Mouse (Mus musculus): ENCODE measurements around the gene Adgb.

Adgb gene

DNA sequence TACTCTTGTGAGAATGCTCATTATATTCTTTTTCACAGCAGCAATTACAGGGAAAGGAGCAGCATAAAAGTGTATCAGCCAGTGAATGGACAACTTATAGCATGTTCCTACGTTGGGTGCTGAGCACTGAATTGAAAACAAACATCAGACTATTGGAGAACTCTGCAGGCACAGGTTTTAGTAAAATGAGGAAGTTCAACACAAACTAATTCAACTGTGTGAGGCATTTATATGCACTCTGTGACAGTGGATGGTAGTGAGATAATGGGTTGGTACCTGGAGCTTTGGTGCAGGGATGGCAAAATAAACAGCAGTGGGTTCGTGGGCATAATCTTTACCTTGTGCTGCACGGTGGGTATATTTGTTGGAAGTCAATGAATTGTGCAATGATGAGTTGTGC is 121.6 kb downstream of the Adgb start:
- DNase-seq (ENCODE audit: low spot score in 2 of 2): no peak

GRCm38 (mm10) chr10:10343930-10344329 is 128.2 kb downstream of the Adgb start:
- DNase-seq (ENCODE audit: low spot score in 2 of 2): no peak

- peak in 1 of 2 experiments; percentile 9 for DNase-seq (ENCODE audit: low spot score in 2 of 2)
Observed at GRCm38 (mm10) chr10:10325560-10325959, 146.6 kb downstream of the Adgb start.

- DNase-seq (ENCODE audit: low spot score in 2 of 2): no peak
Observed at GRCm38 (mm10) chr10:10322961-10323360, 149.2 kb downstream of the Adgb start.

- DNase-seq (ENCODE audit: low spot score in 2 of 2): peak; percentile 23 to 62
Observed at GRCm38 (mm10) chr10:10321119-10321781, 150.9 kb downstream of the Adgb start.

DNA sequence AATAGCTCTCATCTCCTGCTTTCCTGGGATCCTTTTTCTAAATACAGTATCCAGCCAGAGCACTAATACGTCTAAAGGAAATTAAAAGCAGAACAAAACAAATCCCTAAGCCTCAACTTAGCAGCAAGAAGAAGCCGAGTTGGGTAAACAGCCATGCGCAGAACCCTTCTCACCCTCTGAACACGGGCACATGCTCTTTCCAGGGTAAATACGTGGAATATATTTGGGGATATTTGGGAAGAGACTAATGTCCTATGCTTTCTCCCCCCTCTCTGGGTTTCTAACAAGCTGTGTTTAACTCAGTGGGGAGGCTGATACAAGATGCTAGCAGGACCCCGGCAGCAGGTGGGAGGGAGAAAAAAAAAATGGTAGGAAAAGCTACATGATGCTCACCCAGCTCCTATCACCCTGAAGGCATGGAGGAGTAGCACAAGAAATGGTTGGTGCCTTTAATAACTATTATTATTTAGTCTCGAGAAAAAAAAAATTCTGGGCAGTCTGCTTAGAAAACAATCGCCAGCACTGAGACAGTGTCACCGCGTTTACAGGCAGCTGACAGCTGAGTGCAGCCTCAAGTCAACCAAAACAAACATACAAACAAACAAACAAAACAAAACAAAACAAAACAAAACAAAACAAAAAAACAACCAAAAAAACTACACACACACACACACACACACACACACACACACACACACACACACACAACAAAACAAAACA is 151.6 kb downstream of the Adgb start:
- no peak for DNase-seq (ENCODE audit: low spot score in 2 of 2)

GRCm38 (mm10) chr10:10318086-10318485 is 154.0 kb downstream of the Adgb start:
- DNase-seq (ENCODE audit: low spot score in 2 of 2): no peak

- no peak for DNase-seq (ENCODE audit: low spot score in 2 of 2)
Observed at GRCm38 (mm10) chr10:10315631-10316030, 156.5 kb downstream of the Adgb start.

- DNase-seq (ENCODE audit: low spot score in 2 of 2): no peak
Observed at GRCm38 (mm10) chr10:10314521-10314920, 157.6 kb downstream of the Adgb start.

- no peak for DNase-seq (ENCODE audit: low spot score in 2 of 2)
Observed at GRCm38 (mm10) chr10:10309877-10310426, 162.2 kb downstream of the Adgb start.

DNA sequence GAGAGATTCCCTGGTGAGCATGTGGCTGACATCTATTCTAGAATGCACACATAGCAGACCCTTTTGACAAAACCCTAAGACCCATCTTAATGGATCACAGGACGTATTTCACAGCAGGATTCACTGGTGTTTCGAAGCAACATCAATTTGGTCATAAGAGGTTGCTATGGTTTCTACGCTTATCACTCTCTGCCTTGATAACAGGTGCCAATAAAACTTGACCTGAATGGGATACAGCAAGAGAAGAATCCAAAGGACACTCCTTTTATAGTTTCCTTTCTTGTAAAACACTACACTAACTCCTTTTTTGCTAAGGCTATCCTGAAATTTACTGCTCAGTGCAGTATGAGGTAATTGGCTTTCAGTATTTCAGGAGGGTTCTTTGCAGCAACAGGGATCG is 163.1 kb downstream of the Adgb start:
- DNase-seq (ENCODE audit: low spot score in 2 of 2): no peak

DNA sequence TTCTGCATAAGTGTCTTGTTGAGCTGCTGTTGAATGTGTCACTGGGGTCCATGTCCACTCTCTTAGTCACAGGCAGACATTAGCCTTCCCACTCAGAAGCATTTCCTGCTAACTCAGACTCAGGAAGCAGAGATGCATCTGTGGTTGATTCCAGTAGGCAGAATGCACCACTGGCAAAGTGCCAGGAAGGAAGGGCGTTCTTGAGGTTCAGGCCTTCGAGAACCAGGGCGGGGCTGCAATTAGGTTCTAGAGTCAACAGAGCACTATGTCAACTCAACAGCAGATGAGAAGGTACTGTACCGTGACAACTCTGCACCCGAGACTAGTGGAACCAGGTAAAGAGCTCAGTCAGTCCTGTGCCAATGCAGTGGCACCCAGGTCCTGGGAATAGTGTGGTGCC is 164.7 kb downstream of the Adgb start:
- DNase-seq (ENCODE audit: low spot score in 2 of 2): no peak

- DNase-seq (ENCODE audit: low spot score in 2 of 2): no peak
Observed at GRCm38 (mm10) chr10:10304370-10304769, 167.8 kb downstream of the Adgb start.

GRCm38 (mm10) chr10:10301692-10302091 is 170.4 kb downstream of the Adgb start:
- no peak for DNase-seq (ENCODE audit: low spot score in 2 of 2)

DNA sequence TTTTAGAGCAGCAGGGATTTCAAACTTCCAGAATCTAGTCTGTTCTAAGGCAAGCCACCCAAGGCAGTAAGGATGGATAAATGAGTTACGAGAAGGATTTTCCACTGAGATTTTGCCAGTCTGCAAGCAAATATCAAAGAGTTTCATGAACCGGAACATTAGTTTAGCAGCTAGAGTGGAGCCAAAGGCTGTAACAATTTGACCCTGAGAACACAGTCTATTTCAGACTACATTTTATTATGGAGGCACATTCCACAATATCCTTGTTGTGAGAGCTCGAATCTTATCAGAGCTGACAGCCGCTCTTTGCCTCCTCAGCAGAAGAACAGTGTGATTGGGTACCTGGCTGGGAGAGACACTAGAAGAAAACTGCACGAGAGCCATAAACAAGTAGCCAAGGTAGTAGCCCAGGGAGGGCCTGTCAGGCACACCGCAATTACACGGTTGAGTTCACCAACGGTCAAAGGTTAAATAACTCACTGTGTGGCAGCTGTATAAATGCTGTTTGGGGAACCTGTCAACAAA is 171.1 kb downstream of the Adgb start:
- DNase-seq (ENCODE audit: low spot score in 2 of 2): no peak

DNA sequence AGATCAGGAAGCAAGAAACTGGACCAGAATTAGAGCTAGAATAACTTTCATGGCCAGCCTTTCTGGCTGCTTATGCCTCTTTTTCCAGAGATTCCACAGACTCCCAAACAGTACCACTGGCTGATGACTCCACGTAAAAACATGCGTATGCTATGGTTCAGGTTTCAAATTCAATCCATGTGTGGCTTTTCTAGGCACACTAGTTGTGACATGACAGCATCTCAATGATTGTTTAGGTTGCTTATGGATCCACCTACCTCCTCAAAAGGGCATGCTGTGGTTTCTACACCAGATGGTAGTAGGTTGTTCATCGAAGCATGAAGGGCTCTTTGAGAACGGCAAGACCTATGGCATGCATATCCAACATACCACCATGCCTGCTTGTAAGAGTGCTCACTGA is 172.1 kb downstream of the Adgb start:
- DNase-seq (ENCODE audit: low spot score in 2 of 2): no peak

GRCm38 (mm10) chr10:10287221-10287867 is 184.8 kb downstream of the Adgb start:
- DNase-seq (ENCODE audit: low spot score in 2 of 2): no peak

Data from urinary bladder, adult 18-20 months (tissue).